Mouse (Mus musculus) lung, postnatal 4 days (tissue): Measurements from ENCODE around the gene Sparc.
"Not testable (repeated sequence)": the region's sequence is repeated elsewhere in the genome, so short reads cannot be mapped to it uniquely, and the experiment has no call there.

ENCODE experiments used
- DNase-seq, 2 experiments: peaks; one replicate each; pipeline ENCODE4 v3.0.0; 2021

Sparc gene

GRCm38 (mm10) chr11:55432981-55433380 is 10.0 kb upstream of the Sparc start:
- peak in 1 of 2 experiments; percentile 70 for DNase-seq

DNA sequence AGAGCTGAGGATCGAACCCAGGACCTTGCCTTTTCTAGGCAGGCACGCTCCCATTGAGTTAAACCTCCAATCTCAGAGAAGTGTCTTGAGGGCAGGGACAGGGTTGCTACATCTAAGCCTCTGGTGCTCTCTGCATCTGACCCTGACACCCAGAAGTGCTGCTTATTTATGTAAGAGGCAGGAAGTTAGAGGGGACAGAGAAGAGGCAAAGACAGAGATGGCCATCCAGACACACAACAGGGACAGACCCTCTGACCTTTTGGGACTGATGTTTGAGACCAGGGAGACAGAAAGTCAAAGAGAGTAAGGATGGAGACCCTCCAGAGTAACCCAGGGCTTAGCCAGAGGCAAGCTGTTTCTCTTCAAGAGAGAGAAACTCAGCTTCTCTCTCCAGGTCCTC is 7.0 kb upstream of the Sparc start:
- DNase-seq, result no peak

- peak; percentile 90 to 93 for DNase-seq
Observed at GRCm38 (mm10) chr11:55428186-55429012, 5.4 kb upstream of the Sparc start.

DNA sequence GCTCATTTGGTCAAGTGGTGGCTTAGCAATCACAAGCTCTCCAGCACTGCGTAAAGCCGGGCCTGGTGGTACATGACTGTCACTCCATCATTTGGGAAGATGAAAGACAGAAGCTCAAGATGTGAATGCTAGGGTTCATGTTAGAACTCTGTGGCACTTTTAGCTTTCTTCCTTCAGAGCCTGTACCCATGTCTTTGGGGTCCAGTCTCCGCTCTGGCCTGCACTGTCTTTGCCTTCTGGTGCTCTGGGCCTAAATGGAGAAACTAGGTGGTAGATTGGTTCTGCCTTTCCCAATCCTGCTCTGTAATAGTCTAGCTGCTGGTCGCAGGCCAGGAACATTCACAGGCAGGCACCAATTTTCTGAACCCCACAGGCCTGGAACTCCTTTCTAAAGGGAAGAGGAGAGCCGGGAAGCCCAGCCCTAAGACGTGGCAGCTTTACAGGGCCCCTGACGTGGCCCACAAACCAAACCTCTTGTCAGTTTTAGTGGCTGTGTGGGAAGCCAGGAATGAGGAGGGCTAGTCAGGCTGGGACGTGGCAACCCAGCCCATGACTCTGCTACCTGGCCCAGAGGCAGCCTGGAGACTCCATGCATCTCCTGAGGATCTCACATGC is 1.9 kb upstream of the Sparc start:
- DNase-seq, result no peak

DNA sequence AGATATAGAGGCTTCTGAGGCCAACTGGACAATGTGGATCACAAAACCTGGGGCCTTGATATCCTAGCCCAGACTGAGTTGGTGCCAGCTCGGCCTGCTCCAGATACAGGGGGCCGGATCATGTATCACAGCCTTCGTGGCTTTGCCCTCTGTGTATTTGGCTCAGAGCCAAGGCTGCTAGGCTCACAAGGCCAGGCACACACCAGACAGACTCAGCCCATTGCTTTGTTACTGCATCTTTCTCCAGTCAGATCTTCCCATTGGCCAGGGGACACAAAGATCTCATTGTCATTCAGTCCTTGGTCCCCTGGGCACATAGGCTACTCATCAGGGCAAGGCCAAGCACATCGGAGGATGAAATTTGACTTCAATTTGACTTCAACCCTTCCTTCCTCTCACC is 773 bp upstream of the Sparc start:
- no peak for DNase-seq

- peak; percentile 83 to 90 for DNase-seq
Observed at GRCm38 (mm10) chr11:55419678-55420307, 3.2 kb downstream of the Sparc start.

GRCm38 (mm10) chr11:55419296-55419677 is 3.7 kb downstream of the Sparc start:
- no peak for DNase-seq

DNA sequence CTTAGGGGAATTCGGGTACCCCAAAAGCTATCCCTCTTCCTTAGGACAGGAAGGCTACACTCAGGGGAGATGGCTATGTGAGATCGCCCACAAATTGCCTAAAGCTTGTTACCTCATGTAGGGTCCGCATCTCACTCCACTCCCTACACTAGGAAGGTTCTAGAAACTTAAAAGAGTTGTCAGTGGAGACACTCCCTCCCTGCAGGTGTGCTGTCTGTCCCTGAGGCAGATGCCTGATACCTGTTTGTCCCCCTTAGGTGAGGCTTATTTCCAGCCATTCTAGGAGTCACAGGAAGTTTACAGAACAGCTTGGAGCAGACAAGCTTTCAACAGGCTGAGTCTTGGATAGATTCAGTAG is 4.3 kb downstream of the Sparc start:
- DNase-seq, result no peak

DNA sequence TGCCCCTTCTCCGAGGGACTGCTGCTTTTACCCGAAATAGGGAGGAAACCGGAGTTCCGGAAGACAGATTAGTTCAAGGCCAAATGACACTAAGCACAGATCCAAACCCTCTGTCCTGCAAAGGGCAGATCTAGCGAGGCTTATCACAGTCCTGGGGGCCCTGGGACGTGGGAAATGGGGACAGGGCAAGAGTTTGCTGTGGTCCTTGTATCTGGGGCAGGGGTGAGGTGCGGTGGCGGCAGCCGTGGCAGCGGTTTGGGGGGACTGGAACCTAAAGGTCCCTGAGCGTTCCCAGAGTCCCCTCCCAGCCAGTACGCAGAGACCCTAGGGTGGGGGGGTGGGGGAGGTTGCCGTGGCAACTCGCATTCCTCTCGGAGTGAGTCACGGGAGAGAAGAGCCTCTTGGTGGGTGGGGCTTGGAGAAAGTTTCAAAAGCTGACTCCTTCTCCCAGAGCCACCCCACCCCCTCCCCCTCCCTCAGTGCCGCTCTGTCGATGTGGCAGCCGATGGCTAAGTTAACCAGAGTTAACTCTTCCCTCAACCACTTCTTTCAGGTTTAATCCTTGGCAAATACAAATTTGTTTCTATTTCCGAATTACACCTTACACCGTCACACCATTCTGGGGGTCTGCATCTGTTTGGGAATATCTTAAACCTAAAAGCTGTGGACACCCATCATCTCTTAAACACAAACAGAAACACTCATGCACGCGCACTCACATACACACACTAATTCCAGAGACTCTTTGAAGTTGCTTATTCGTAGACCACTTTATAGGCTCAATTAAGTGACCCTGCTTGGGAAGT is 4.9 kb downstream of the Sparc start:
- DNase-seq, result peak; percentile 75 to 76

GRCm38 (mm10) chr11:55416609-55417265 is 6.2 kb downstream of the Sparc start:
- DNase-seq, result no peak

DNA sequence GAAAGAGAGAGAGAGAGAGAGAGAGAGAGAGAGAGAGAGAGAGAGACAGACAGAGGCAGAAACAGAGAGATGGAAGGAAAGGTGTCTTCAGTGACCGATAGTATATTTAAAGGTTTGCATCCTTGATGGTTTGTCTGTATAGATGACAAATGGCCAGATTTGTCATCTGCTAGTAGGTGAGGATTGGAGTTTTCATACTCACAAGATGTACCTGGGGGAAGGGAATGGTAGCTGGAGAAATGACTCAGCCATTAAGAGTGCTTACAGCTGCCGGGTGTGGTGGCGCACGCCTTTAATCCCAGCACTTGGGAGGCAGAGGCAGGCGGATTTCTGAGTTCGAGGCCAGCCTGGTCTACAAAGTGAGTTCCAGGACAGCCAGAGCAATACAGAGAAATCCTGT is 7.3 kb downstream of the Sparc start:
- DNase-seq, result not testable (repeated sequence)

- DNase-seq, result no peak
Observed at GRCm38 (mm10) chr11:55415036-55415704, 7.8 kb downstream of the Sparc start.

- peak; percentile 68 to 80 for DNase-seq
Observed at GRCm38 (mm10) chr11:55414314-55414713, 8.7 kb downstream of the Sparc start.

DNA sequence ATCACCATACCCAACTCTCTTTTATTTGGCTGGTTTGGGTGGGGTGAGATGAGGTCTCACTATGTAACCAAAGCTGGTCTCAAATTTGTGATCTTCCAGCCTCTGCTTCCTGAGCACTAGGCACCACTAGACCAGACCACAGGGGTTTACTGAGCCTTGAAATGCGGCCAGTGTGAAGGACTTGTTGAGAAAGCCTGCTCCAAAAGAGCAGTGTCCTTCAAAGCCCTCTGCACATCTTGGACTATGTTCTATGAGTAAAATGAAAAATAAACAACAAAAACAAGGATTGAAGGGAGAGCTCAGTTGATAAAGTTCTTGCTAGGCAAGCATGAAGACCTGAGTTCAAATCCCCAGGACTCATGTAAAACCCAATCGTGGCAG is 9.6 kb downstream of the Sparc start:
- no peak for DNase-seq

DNA sequence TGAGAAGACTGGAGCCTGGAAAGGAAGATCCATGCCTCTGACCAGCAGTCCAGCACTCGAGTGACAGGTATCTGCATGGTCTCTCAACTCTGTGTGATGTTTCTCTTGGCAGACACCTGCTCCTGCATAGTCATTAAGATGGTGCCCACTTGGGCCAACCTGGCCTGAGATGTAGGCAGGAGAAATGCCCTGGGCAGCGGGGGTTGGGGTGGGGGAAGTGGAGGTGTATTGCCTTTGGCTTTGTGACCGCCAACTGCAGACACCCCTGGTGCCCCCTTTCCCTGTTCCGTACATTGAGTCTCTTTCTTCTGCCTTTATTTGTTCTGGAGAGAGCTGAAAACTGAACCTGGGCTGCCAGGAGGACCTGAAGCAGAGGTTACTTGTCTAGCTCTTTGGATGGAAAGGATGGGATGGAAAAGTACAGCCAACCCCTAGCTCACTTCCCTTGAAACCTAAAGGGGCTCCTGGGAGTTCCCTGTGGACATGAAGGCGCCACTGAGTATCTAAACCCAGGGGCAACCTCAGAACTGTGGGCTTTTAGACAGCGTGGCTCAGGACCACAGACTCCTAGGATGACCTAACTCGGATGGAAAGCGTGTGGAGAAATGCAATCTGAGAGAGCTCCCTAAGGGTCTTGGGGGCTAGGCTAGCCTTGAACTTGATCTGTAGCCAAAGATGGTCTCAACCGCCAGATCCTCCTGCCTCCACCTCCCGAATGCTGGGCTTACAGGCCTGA is 10.1 kb downstream of the Sparc start:
- DNase-seq, result no peak

DNA sequence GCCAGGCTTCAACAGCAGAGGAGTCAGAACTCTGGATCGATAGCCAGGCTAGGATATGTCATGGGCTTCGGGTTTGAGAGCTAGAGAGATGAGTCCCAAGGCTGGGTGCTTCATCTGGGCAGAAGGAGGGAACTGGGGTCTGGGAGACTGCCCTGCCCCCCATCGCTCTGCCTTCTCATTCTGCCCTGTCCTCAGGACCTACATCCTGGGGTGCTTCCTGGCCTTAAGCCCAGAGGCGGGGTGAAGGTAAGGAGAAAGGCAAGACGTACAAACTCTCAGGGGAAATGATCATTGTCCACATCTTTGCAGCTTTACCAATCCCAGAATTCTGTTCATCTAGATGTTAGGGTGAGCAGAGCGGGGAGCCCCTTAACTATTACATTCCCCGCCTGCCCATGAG is 10.9 kb downstream of the Sparc start:
- DNase-seq, result no peak

GRCm38 (mm10) chr11:55410502-55410901 is 12.5 kb downstream of the Sparc start:
- no peak for DNase-seq

DNA sequence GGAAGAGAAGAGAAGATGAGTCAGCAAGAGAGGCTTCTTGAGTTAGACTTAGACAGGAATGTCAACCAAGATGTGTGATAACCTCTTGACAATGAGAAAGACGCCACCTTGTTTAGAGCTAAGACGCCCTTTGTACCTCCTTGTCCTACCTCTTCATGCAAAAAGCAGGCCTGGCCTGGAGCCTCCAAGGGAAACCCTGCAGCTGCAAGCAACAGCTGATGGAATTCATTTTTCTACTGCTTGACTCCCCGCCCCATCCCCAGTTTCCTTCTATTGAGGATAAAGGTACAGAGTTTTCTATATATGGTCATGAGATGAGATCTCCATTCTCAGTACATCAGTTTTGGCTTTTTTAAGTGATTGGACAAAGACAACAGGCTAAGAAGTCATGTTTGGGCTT is 13.0 kb downstream of the Sparc start:
- no peak for DNase-seq

DNA sequence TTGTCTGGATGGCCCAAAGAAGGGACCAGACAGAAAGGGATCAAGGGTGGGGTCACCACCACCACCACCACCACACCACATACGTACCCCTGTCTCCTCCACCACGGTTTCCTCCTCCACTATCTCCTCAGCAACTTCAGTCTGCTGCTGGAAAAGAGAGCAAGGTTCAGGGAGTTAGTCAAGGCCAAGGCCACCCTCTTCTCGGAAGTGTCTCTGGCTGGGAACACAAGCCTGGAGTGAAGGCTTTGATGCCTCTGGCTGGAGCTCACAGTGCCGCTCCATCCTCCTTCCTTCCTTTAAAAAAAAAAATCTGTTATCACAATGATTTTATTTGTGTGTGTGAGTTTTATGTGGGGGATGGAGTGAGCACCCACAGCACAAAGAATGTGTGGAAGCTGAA is 15.8 kb downstream of the Sparc start:
- no peak for DNase-seq

DNA sequence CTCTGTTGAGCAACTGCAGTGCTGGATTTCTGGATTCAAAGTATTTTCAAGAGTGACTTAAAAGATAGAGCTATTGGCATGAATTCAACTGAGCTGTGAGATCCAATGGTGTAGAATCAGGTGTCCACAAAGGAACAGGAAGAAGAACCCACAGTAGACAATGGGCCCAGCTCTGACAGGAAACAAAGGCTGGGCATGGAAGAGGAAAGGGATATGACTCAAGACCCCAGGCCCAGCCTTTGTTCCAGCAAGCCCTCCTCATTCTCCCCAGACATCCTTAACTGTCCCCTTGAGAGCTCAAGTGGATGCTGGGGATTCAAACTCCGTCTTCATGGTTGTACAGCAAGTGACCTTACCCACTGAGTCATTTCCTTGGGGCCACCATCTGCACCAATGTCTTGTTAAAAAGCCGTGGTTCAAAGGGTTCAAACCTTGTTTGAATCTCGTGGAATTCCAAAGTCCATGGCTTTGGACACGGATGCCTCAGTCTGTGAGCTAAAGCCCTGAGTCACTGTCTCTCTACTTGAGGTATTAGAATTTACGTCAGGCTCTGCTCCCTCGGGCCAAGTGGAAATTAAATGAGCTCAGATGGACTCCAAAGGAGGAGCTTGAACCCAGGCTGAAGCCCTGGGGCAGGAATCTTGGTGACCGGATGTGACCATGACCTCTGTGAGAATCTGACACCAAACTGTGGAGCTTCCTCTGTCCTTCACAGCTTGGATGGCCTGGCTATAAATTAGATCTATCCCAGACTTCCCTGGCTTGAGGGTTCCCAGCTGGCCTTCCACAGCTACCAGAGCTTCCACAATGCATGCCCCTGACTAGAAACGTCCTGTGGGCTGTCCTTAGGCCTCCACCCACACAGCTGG is 17.1 kb downstream of the Sparc start:
- DNase-seq, result peak; percentile 64 to 87
